In genomic region chr5:5787106-5787505, GRCm38 (mm10) we compare ENCODE assay signal across 24 mouse cellular contexts. TPM values are rescaled to one million over a fixed set of nuclear protein-coding genes. Genes with fewer than 3 reads are reported as not detected.
DNase-seq lines count a peak whose midpoint lies in the region; ATAC-seq and TF ChIP-seq lines count a peak whose summit lies in the region.
"Had no signal": no experiment of that assay in that cellular context is flagged by ENCODE, and none has a peak within 500 bp of the region (broad histone marks: within the 10 kb centered on the region; RNA-seq: fewer than 3 reads in every experiment).

No protein-coding gene starts in this region.

- no peaks in the 10 kb centered on the region for H3K27me3 ChIP-seq in lung, postnatal 0 days (replicated peaks; ENCODE audit: insufficient read depth, low read length)
- no peaks in the 10 kb centered on the region for H3K27me3 ChIP-seq in neural tube, embryonic 14.5 days (ENCODE audit: control insufficient read depth, insufficient read depth, low read length)
- H3K27me3 ChIP-seq: CH12.LX; embryonic facial prominence, embryonic 12.5 days; forebrain, embryonic 13.5 days; forebrain, embryonic 15.5 days had no signal

- H3K9me3 ChIP-seq in lung, postnatal 0 days (ENCODE audit: low read length) = no peaks in the 10 kb centered on the region
- H3K9me3 ChIP-seq in neural tube, embryonic 14.5 days (ENCODE audit: control insufficient read depth, low read length) = no peaks in the 10 kb centered on the region
- H3K9me3 ChIP-seq: embryonic facial prominence, embryonic 10.5 days; embryonic facial prominence, embryonic 12.5 days; forebrain, embryonic 13.5 days; forebrain, embryonic 15.5 days; G1E had no signal

- ATAC-seq in frontal cortex, adult (ENCODE audit: low TSS enrichment) = peak; percentile 67
- no peak for ATAC-seq in lung, postnatal 0 days
- ATAC-seq in neural tube, embryonic 14.5 days (ENCODE audit: low read depth) = peak; percentile 65
- ATAC-seq: activated CD4-positive, CD25-positive, alpha-beta regulatory T cell, adult 4 months; CD4-positive, CD25-positive, alpha-beta regulatory T cell, adult 4 months; forebrain, embryonic 13.5 days; forebrain, embryonic 15.5 days; Patski had no signal

- H3K36me3 ChIP-seq in lung, postnatal 0 days (ENCODE audit: insufficient read depth, low read length) = no peaks in the 10 kb centered on the region
- H3K36me3 ChIP-seq in neural tube, embryonic 14.5 days (ENCODE audit: control insufficient read depth, insufficient read depth, low read length) = no peaks in the 10 kb centered on the region
- H3K36me3 ChIP-seq: embryonic facial prominence, embryonic 10.5 days; embryonic facial prominence, embryonic 12.5 days; forebrain, embryonic 15.5 days; G1E had no signal

- no peaks in the 10 kb centered on the region for H3K4me1 ChIP-seq in lung, postnatal 0 days (ENCODE audit: insufficient read depth, low read depth, low read length)
- no peaks in the 10 kb centered on the region for H3K4me1 ChIP-seq in neural tube, embryonic 14.5 days (ENCODE audit: control insufficient read depth, insufficient read depth, low read length)
- H3K4me1 ChIP-seq: embryonic facial prominence, embryonic 10.5 days; embryonic facial prominence, embryonic 12.5 days; forebrain, embryonic 13.5 days; forebrain, embryonic 15.5 days had no signal

- no peak overlapping the region for H3K4me3 ChIP-seq in lung, postnatal 0 days (ENCODE audit: low read depth, low read length)
- no peak overlapping the region for H3K4me3 ChIP-seq in neural tube, embryonic 14.5 days (ENCODE audit: low read depth, low read length)
- H3K4me3 ChIP-seq: embryonic facial prominence, embryonic 10.5 days; embryonic facial prominence, embryonic 12.5 days; forebrain, embryonic 13.5 days; forebrain, embryonic 15.5 days had no signal

- no peak for TF ChIP-seq CTCF in lung, postnatal 0 days (IDR thresholded peaks at IDR 0.05)

- DNase-seq in frontal cortex, postnatal 36 days (ENCODE audit: low spot score in 2 of 2) = no peak
- peak; percentile 1 for DNase-seq in lung, postnatal 0 days (ENCODE audit: low spot score)
- no peak for DNase-seq in lung, postnatal 25 days (ENCODE audit: low spot score)
- DNase-seq in kidney, adult 11 months = no peak
- DNase-seq: adrenal gland, adult 8-10 months; adrenal gland, postnatal 14 days; adrenal gland, postnatal 36 days; B cell, adult 2 months; cerebellum, adult 11-12 months; cerebellum, adult 2 months; cerebellum, adult 9-10 months; cerebellum, postnatal 10 days; cerebellum, postnatal 25 days had no signal

- TF ChIP-seq EP300 in lung, postnatal 0 days (IDR thresholded peaks at IDR 0.05) = no peak

- H3K4me2 ChIP-seq in lung, postnatal 0 days (replicated peaks; ENCODE audit: low read depth, low read length) = no peak overlapping the region
- H3K4me2 ChIP-seq in neural tube, embryonic 14.5 days (ENCODE audit: low read depth, low read length) = no peak overlapping the region
- H3K4me2 ChIP-seq: embryonic facial prominence, embryonic 12.5 days; forebrain, embryonic 13.5 days; forebrain, embryonic 15.5 days had no signal

- H3K9ac ChIP-seq in lung, postnatal 0 days (replicated peaks; ENCODE audit: low read depth) = no peak overlapping the region
- H3K9ac ChIP-seq in neural tube, embryonic 14.5 days (replicated peaks; ENCODE audit: low read depth, low read length) = no peak overlapping the region
- H3K9ac ChIP-seq: embryonic facial prominence, embryonic 12.5 days; forebrain, embryonic 13.5 days; forebrain, embryonic 15.5 days had no signal

- H3K27ac ChIP-seq in lung, postnatal 0 days (ENCODE audit: low read length) = no peak overlapping the region
- no peak overlapping the region for H3K27ac ChIP-seq in neural tube, embryonic 14.5 days (ENCODE audit: low read depth, low read length)
- H3K27ac ChIP-seq: embryonic facial prominence, embryonic 10.5 days; embryonic facial prominence, embryonic 12.5 days; forebrain, embryonic 13.5 days; forebrain, embryonic 15.5 days had no signal

- WGBS in lung, postnatal 0 days = 77% methylated on average over 2 of the region's 2 CpGs
- 82% methylated on average over 2 of the region's 2 CpGs for WGBS in neural tube, embryonic 14.5 days

RNA-seq across cellular contexts. Expression of gene Steap1, which starts 38.0 kb away (rescaled TPM):
- polyA plus RNA-seq in lung, postnatal 0 days (2015; fragmentation: Nextera tagmentation; extraction: Ambion mirVana) = 4.0 and 4.1 TPM in 2 replicates
- 0.88 and 1.8 TPM in 2 replicates for polyA plus RNA-seq in neural tube, embryonic 14.5 days (2014; fragmentation: Nextera tagmentation; extraction: Ambion mirVana)
- polyA plus RNA-seq: activated CD4-positive, CD25-positive, alpha-beta regulatory T cell, adult 4 months; CD4-positive, CD25-positive, alpha-beta regulatory T cell, adult 4 months; G1E had no signal
